Mouse (Mus musculus) left cerebral cortex, postnatal 14 days (tissue): Measurements from ENCODE around the gene Tmem94. TPM values are rescaled to one million over a fixed set of nuclear protein-coding genes. Genes with fewer than 3 reads are reported as not detected.

ENCODE experiments used
- DNase-seq, 2 experiments: peaks; one replicate each; pipeline ENCODE4 v3.0.0; 2021 to 2022; ENCODE audit warnings: low spot score in 2 of 2, mixed read lengths in 1 of 2
- intact Hi-C: fragments of 180-260 bp; cut with DNase I; formaldehyde crosslinking; loops from one replicate; pipeline ENCODE4 v1.15.1; 2025
- microRNA-seq, 2 experiments: library from miRNA; unstranded; fragments of <30 nt; microRNA quantifications; one replicate each; pipeline ENCODE4 v1.2.0; 2022
- total RNA-seq, 2 experiments: library from RNA; stranded (reverse); gene quantifications; 2 replicates each; pipeline ENCODE4 v1.2.3; 2021

Tmem94 gene
- total RNA-seq, 2 experiments from 2014 or later, result 48.1 to 51.4 TPM

- intact Hi-C loops, result no loop called here
- no peak for DNase-seq
Observed at GRCm38 (mm10) chr11:115843891-115844239, 78.6 kb downstream of the Tmem94 start.

GRCm38 (mm10) chr11:115844240-115844639 lies 79.0 kb downstream of the Tmem94 start:
- intact Hi-C loops, result no loop called here
- no peak for DNase-seq

- intact Hi-C loops, result no loop called here
- no peak for DNase-seq
Observed at GRCm38 (mm10) chr11:115845819-115846218, 80.6 kb downstream of the Tmem94 start.

Small RNA genes lying within 50 kb of the gene (microRNA-seq; reads per million reads assigned to microRNA genes)
- 0.79 to 2.0 reads per million in 2 experiments for gene Mir5621

Other genes with a start within 250 kb of the Tmem94 start
- 100 to 1,000 TPM; 338 to 354 TPM for gene Sumo2, start 229.2 kb upstream of the Tmem94 start, total RNA-seq
- 10 to 100 TPM; 39.6 to 47.4 TPM for gene Nup85, start 201.0 kb upstream of the Tmem94 start, total RNA-seq
- 10 to 100 TPM; 47.4 to 49.8 TPM for gene Mrps7, start 161.5 kb upstream of the Tmem94 start, total RNA-seq
- gene Gga3, start 161.4 kb upstream of the Tmem94 start, total RNA-seq, result 10 to 100 TPM; 68.3 to 75.5 TPM
- gene Mif4gd, start 152.5 kb upstream of the Tmem94 start, total RNA-seq, result 10 to 100 TPM; 14.8 to 17.4 TPM
- 10 to 100 TPM; 55.1 to 58.1 TPM for gene Slc25a19, start 137.1 kb upstream of the Tmem94 start, total RNA-seq
- gene Grb2, start 56.8 kb upstream of the Tmem94 start, total RNA-seq, result 100 to 1,000 TPM; 183 to 190 TPM
- gene Caskin2, start 48.2 kb downstream of the Tmem94 start, total RNA-seq, result 10 to 100 TPM; 18.7 to 21.3 TPM
- gene Tsen54, start 49.3 kb downstream of the Tmem94 start, total RNA-seq, result 10 to 100 TPM; 12.7 to 15.3 TPM
- 1 to 10 TPM; 2.8 to 3.4 TPM for gene Llgl2, start 58.6 kb downstream of the Tmem94 start, total RNA-seq
- under 1 TPM; 0.13 to 0.17 TPM for gene Myo15b, start 93.0 kb downstream of the Tmem94 start, total RNA-seq
- under 1 TPM in 1 of 2 experiments, not detected in 1; 0.33 TPM for gene Smim5, start 134.5 kb downstream of the Tmem94 start, total RNA-seq
- not detected for gene Smim6, start 146.6 kb downstream of the Tmem94 start, total RNA-seq
- 10 to 100 TPM; 43.2 to 50.7 TPM for gene Sap30bp, start 167.8 kb downstream of the Tmem94 start, total RNA-seq
- gene Recql5, start 168.0 kb downstream of the Tmem94 start, total RNA-seq, result 10 to 100 TPM; 19.8 to 22.4 TPM
- 1 to 10 TPM; 3.2 to 4.2 TPM for gene Itgb4, start 209.3 kb downstream of the Tmem94 start, total RNA-seq
- gene Galk1, start 247.3 kb downstream of the Tmem94 start, total RNA-seq, result 10 to 100 TPM; 18.8 to 19.4 TPM